Mouse (Mus musculus) kidney, adult 2 months (tissue): ENCODE data around the gene Ubr1.

Source experiments
- CTCF ChIP-seq: fragments of 200-500 bp; conservative IDR thresholded peaks from 2 replicates; pipeline ENCODE4 v1.5.1; 2011; ENCODE audit warnings: low read depth, mild to moderate bottlenecking, control low read depth, low read length, moderate library complexity, mixed read lengths; ENCODE audit not compliant: insufficient read depth, insufficient read length
- POLR2A ChIP-seq: fragments of 200-500 bp; IDR thresholded peaks from one replicate; pipeline ENCODE4 v1.6.1; 2011; ENCODE audit warnings: low read depth, low read length, control low read depth

DNA sequence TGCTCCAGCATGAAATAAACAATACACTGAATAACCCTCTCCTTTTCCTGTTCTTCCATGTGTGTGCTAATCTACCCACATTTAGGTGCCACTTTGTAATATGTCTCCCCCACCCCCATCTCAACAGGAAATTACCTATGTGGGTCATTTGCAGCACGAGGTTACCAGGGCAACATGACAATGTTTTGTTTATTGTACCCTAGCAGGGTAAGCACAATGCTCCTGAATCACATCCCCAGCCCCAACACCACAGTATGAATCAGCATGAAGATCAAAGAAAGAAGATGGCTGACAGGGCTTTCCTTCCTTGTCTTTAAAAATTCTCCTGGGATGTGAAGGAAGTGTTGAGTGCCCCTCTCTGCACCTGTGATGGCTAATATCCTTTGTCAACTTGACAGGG is 117.9 kb downstream of the Ubr1 start:
- TF ChIP-seq CTCF (no peak), POLR2A (no peak)
